Mouse (Mus musculus) left cerebral cortex, adult 2 months (tissue): Measurements from ENCODE around the gene Hist2h3c2. TPM values are rescaled to one million over a fixed set of nuclear protein-coding genes. Genes with fewer than 3 reads are reported as not detected.
A peak's percentile ranks its signal among the peaks of the same experiment; 100 is the strongest.
"Not testable (repeated sequence)": the region's sequence is repeated elsewhere in the genome, so short reads cannot be mapped to it uniquely, and the experiment has no call there.

ENCODE experiments used
- DNase-seq, 2 experiments: peaks; one replicate each; pipeline ENCODE4 v3.0.0; 2021 to 2022; ENCODE audit warnings: low spot score in 2 of 2, mixed read lengths in 1 of 2; ENCODE audit errors: extremely low spot score in 1 of 2
- H3K27ac ChIP-seq: fragments of 200-600 bp; 2 replicates; pipeline ENCODE4 v1.8.1; 2022
- H3K4me3 ChIP-seq: fragments of 200-600 bp; 2 replicates; pipeline ENCODE4 v1.8.1; 2022
- CTCF ChIP-seq: fragments of 200-600 bp; IDR thresholded peaks from 2 replicates; pipeline ENCODE4 v1.8.1; 2022; ENCODE audit warnings: antibody characterized with exemption, mild to moderate bottlenecking, moderate library complexity
- intact Hi-C: fragments of 180-260 bp; cut with DNase I; formaldehyde crosslinking; loops from one replicate; pipeline ENCODE4 v1.15.1; 2025
- microRNA-seq, 2 experiments: library from miRNA; unstranded; fragments of <30 nt; microRNA quantifications; one replicate each; pipeline ENCODE4 v1.2.0; 2021
- total RNA-seq, 2 experiments: library from RNA; stranded (reverse); gene quantifications; 2 replicates each; pipeline ENCODE4 v1.2.3; 2021

Gene Hist2h3c2
- total RNA-seq, 2 experiments from 2014 or later = 5.7 to 6.8 TPM

DNA sequence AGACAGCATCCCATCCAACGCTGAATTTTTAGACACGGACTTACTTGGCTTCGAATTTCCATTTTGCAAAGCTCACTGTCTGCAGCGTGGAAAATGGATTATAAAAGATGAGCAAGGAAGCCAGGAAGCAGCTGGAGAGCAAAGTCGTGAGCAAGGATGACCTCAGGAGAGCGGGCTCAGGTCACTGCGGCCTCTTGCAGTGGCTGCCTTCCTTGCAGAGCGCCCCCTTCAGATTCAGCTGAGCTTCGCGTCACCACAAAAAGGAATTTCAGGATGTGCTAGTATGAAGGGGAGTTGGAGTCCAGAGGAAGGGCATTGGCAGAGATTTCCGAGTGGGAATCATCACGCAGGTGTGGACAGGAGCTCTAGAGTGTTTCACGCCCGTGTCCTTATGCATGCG lies 29.7 kb downstream of the Hist2h3c2 start:
- intact Hi-C loops = no loop called here
- Histone ChIP-seq H3K4me3 (no peak overlapping the region), H3K27ac (no peak overlapping the region)
- TF ChIP-seq CTCF = peak; percentile 34
- no peak for DNase-seq

DNA sequence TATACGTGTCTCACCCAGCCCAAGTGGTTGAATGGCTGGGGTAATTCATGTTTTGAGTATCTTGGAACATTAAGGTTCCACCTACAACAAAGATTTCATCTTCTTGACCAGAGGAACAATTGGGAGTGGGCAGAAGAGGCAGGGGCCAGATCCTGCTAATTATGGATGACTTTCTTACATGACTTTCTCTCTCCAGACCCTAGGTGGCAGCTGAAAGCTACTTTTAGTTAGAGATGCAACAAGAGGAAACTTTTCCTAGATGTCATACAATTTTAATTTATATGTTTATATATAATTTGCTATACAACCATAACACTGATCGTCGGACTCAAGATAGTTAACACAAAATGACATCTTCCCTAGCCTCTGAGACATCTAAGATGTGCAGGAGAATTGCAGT lies 31.1 kb downstream of the Hist2h3c2 start:
- intact Hi-C loops = no loop called here
- TF ChIP-seq CTCF = peak; percentile 17
- H3K27ac ChIP-seq = no peak overlapping the region
- no peak overlapping the region for H3K4me3 ChIP-seq
- no peak for DNase-seq

GRCm38 (mm10) chr3:96199731-96200130 lies 39.2 kb downstream of the Hist2h3c2 start:
- no peak for TF ChIP-seq CTCF
- intact Hi-C loops = no loop called here
- H3K27ac ChIP-seq = no peak overlapping the region
- no peak overlapping the region for H3K4me3 ChIP-seq
- DNase-seq = no peak

- intact Hi-C loops, DNase-seq, H3K4me3 ChIP-seq, H3K27ac ChIP-seq: not testable (repeated sequence)
Measured at GRCm38 (mm10) chr3:96198601-96199251, 40.2 kb downstream of the Hist2h3c2 start.

- TF ChIP-seq CTCF = no peak
- intact Hi-C loops = no loop called here
- DNase-seq = no peak
- Histone ChIP-seq H3K4me3 (peak overlapping the region; percentile 57; the same call in 1 of the 2 replicates), H3K27ac (no peak overlapping the region; the same call in 1 of the 2 replicates)
Measured at GRCm38 (mm10) chr3:96198181-96198580, 40.7 kb downstream of the Hist2h3c2 start.

- peak overlapping the region; percentile 95 for H3K27ac ChIP-seq
- intact Hi-C loops = no loop called here
- peak; percentile 90 to 91 for DNase-seq
- no peak; the same call in 1 of the 2 replicates for TF ChIP-seq CTCF
- H3K4me3 ChIP-seq = peak overlapping the region; percentile 57
Measured at GRCm38 (mm10) chr3:96197129-96197749, 41.7 kb downstream of the Hist2h3c2 start.

DNA sequence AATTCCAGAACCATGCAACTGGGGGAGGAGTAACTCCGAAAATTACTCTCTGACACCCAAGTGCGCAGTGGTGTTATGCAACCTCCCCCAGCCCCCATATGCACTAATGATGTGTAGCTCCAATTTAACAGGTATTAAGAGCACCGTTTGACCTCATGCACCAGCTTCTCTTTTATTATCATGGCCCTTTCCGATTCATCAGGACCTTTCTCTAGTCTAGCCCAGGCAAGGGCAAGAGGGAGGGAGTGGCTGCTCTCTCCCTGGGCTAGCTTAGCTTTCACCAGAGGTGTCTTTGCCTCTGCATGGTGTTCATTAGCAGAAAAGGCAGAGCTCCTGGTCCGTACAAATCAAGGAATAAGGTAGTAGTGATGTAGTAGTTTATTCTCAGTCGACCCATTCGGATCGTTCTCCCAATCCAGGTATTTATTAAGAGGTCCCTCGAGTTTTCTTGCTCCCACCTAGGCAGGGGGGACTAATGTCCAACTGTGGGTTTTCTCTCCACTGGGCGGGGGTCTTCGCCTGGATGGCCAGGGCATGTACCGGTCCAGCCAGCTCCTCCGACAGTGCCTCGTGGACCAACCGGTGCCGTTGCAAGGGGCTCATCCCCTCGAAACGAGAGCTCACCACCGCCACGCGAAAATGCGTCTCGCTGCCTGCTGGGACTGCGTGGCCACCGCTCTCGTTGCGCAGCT lies 42.3 kb downstream of the Hist2h3c2 start:
- intact Hi-C loops = no loop called here
- no peak for TF ChIP-seq CTCF
- no peak for DNase-seq

DNA sequence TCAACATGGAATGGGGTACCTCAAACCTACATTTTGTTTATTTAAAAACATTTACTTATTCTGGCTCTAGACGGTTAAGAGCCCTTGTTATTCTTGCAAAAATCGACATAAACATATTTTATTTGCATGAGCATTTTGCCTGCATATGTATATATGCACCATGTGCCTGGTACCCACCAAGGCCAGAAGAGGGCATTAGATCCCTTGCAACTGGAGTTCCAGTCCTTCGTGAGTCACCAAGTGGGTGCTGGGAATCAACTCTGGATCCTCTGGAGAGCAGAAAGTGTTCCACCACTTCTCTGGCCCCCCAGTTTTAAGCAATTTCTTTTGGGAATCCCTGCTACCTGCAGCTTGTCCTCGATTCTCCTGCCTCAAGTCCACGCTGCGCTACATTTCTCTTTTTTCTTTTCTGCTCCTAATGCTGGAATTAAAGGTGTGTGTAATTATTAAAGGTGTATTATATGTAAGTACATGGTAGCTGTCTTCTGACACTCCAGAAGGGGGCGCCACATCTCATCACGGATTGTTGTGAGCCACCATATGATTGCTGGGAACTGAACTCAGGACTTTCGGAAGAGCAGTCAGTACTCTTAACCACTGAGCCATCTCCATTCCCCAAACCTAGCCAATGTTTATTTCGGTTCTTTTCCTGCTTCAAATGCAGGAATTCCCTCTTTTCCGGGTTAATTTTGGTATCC lies 43.2 kb downstream of the Hist2h3c2 start:
- intact Hi-C loops = no loop called here
- no peak overlapping the region for H3K27ac ChIP-seq
- H3K4me3 ChIP-seq = no peak overlapping the region
- DNase-seq = no peak
- TF ChIP-seq CTCF = peak; percentile 41

More for the DNA sequence above, 42.3 kb downstream of the Hist2h3c2 start:
- peak overlapping the region; percentile 57 for H3K4me3 ChIP-seq
- peak overlapping the region; percentile 95 for H3K27ac ChIP-seq

GRCm38 (mm10) chr3:96194966-96195365 lies 44.0 kb downstream of the Hist2h3c2 start:
- Histone ChIP-seq H3K4me3 (no peak overlapping the region), H3K27ac (no peak overlapping the region)
- no peak for TF ChIP-seq CTCF
- DNase-seq = no peak
- intact Hi-C loops = no loop called here

DNA sequence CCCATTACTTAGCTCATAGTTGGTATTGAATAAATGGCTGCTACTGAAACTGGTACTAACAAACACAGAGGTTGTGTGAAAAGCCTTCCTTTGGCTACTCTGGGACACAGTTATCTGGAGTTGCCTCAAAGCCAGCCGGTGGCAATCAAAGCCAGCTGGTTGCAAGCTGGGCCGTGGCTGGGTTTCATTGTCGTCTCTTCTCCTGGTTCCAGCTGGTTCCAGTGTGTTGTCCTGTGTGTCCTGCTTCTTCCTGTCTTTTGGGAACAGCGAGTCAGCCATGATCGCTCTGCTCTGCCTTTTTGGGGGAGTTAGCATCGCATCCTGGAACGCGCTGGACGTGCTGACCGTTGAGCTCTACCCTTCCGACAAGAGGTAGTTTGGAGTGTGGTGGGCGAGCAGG lies 46.0 kb downstream of the Hist2h3c2 start:
- no peak for TF ChIP-seq CTCF
- no peak overlapping the region for H3K27ac ChIP-seq
- intact Hi-C loops = no loop called here
- H3K4me3 ChIP-seq = no peak overlapping the region
- DNase-seq = no peak

Small RNA genes lying within 50 kb of the gene (microRNA-seq; reads per million reads assigned to microRNA genes)
- gene Gm44492 = 0 reads per million in 2 experiments
- gene Gm47311 = 0 reads per million in 2 experiments
- gene Gm47313 = 0 reads per million in 2 experiments

Other genes starting within 250 kb of the Hist2h3c2 start
- gene Plekho1, start 243.1 kb downstream of the Hist2h3c2 start, total RNA-seq = 10 to 100 TPM; 73.5 to 86.9 TPM
- gene Vps45, start 180.7 kb downstream of the Hist2h3c2 start, total RNA-seq = 10 to 100 TPM; 38.3 to 45.9 TPM
- 10 to 100 TPM; 33.3 to 33.4 TPM for gene Otud7b, start 134.6 kb downstream of the Hist2h3c2 start, total RNA-seq
- 1 to 10 TPM; 7.3 to 8.1 TPM for gene Mtmr11, start 77.1 kb downstream of the Hist2h3c2 start, total RNA-seq
- 10 to 100 TPM; 44.0 to 45.5 TPM for gene Sf3b4, start 66.8 kb downstream of the Hist2h3c2 start, total RNA-seq
- 100 to 1,000 TPM; 408 TPM for gene Sv2a, start 58.0 kb downstream of the Hist2h3c2 start, total RNA-seq
- 10 to 100 TPM; 14.8 to 15.1 TPM for gene Bola1, start 19.4 kb downstream of the Hist2h3c2 start, total RNA-seq
- 10 to 100 TPM; 10.4 to 10.8 TPM for gene Hist2h2ab, start 19.3 kb downstream of the Hist2h3c2 start, total RNA-seq
- gene Hist2h2ac, start 18.2 kb downstream of the Hist2h3c2 start, total RNA-seq = 10 to 100 TPM; 20.6 to 30.5 TPM
- gene Hist2h2be, start 18.0 kb downstream of the Hist2h3c2 start, total RNA-seq = 1 to 10 TPM; 5.4 to 5.6 TPM
- 100 to 1,000 TPM; 156 to 184 TPM for gene Hist2h2aa2, start 1.1 kb upstream of the Hist2h3c2 start, total RNA-seq
- 10 to 100 TPM in 1 of 2 experiments, not detected in 1; 19.2 TPM for gene Hist2h2aa1, start 6.4 kb upstream of the Hist2h3c2 start, total RNA-seq
- not detected for gene Hist2h3c1, start 7.6 kb upstream of the Hist2h3c2 start, total RNA-seq
- 10 to 100 TPM; 26.8 to 31.9 TPM for gene Hist2h4, start 24.2 kb upstream of the Hist2h3c2 start, total RNA-seq
- gene Hist2h3b, start 29.5 kb upstream of the Hist2h3c2 start, total RNA-seq = 10 to 100 TPM; 32.7 to 45.5 TPM
- gene Hist2h2bb, start 30.6 kb upstream of the Hist2h3c2 start, total RNA-seq = 100 to 1,000 TPM; 136 to 154 TPM
- 1 to 10 TPM; 2.0 to 2.7 TPM for gene Fcgr1, start 54.8 kb upstream of the Hist2h3c2 start, total RNA-seq
- gene BC107364, start 213.2 kb upstream of the Hist2h3c2 start, total RNA-seq = not detected